Comparison of ENCODE assay signal across 7 mouse cellular contexts in genomic region chr15:79830388-79830787, GRCm38 (mm10). TPM values are rescaled to one million over a fixed set of nuclear protein-coding genes. Genes with fewer than 3 reads are reported as not detected.
A peak's percentile ranks its signal among the peaks of the same experiment; 100 is the strongest.
DNase-seq lines count a peak whose midpoint lies in the region; ATAC-seq and TF ChIP-seq lines count a peak whose summit lies in the region.

No protein-coding gene starts in this region.

- no peaks in the 10 kb centered on the region for H3K9me3 ChIP-seq in ES-Bruce4 (replicated peaks; ENCODE audit: control insufficient read depth, insufficient read depth, low read length, poor library complexity, severe bottlenecking)
- H3K9me3 ChIP-seq in embryonic facial prominence, embryonic 11.5 days (replicated peaks; ENCODE audit: control insufficient read depth, low read length) = no peaks in the 10 kb centered on the region

- TF ChIP-seq EP300 in ES-Bruce4 (IDR thresholded peaks at IDR 0.05; ENCODE audit: insufficient read depth, low read depth, low read length) = no peak

- H3K4me2 ChIP-seq in embryonic facial prominence, embryonic 11.5 days (ENCODE audit: low read depth, low read length) = no peak overlapping the region

- intact Hi-C loops in heart, postnatal 14 days (cut with DNase I) = loop anchor here (2.0 to 5.0 kb wide), 3 partner anchors 78 to 252 kb away; no protein-coding TSS in a partner anchor

- no peak overlapping the region for H3K27ac ChIP-seq in ES-Bruce4 (ENCODE audit: insufficient read depth, low read length)
- H3K27ac ChIP-seq in embryonic facial prominence, embryonic 11.5 days (replicated peaks; ENCODE audit: low read depth, low read length) = no peak overlapping the region

- WGBS in embryonic facial prominence, embryonic 11.5 days = 11% methylated on average over 4 of the region's 4 CpGs

- H3K27me3 ChIP-seq in ES-Bruce4 (ENCODE audit: control insufficient read depth, insufficient read depth, low read length, poor library complexity, severe bottlenecking) = no peaks in the 10 kb centered on the region
- H3K27me3 ChIP-seq in embryonic facial prominence, embryonic 11.5 days (ENCODE audit: control insufficient read depth, insufficient read depth, low read length) = no peaks in the 10 kb centered on the region

- no peak overlapping the region for H3K9ac ChIP-seq in ES-Bruce4 (ENCODE audit: low read depth, poor library complexity, severe bottlenecking)
- no peak overlapping the region for H3K9ac ChIP-seq in embryonic facial prominence, embryonic 11.5 days (replicated peaks; ENCODE audit: low read length)

- H3K4me3 ChIP-seq in ES-Bruce4 (ENCODE audit: low read depth, low read length) = no peak overlapping the region
- H3K4me3 ChIP-seq in embryonic facial prominence, embryonic 11.5 days (ENCODE audit: low read depth, low read length) = no peak overlapping the region

- peak; percentile 87 for DNase-seq in adrenal gland, postnatal 14 days
- peak; percentile 87 for DNase-seq in embryonic facial prominence, embryonic 11.5 days (ENCODE audit: low spot score)
- peak; percentile 76 to 88 for DNase-seq in heart, postnatal 14 days
- peak; percentile 84 to 87 for DNase-seq in layer of hippocampus, postnatal 10 days (ENCODE audit: low spot score in 2 of 2)
- DNase-seq in right cerebral cortex, postnatal 25 days = peak; percentile 74

- H3K36me3 ChIP-seq in ES-Bruce4 (ENCODE audit: control insufficient read depth, insufficient read depth, low read length, poor library complexity, severe bottlenecking) = peaks cover 3% of the 10 kb centered on the region; the same call in 1 of the 2 replicates
- peaks cover 6% of the 10 kb centered on the region for H3K36me3 ChIP-seq in embryonic facial prominence, embryonic 11.5 days (replicated peaks; ENCODE audit: control insufficient read depth, insufficient read depth, low read depth, low read length)

- peaks cover 3% of the 10 kb centered on the region for H3K4me1 ChIP-seq in ES-Bruce4 (ENCODE audit: control insufficient read depth, insufficient read depth, low read length)
- H3K4me1 ChIP-seq in embryonic facial prominence, embryonic 11.5 days (ENCODE audit: control insufficient read depth, insufficient read depth, low read length) = peaks cover 11% of the 10 kb centered on the region

- peak; percentile 93 for TF ChIP-seq CTCF in ES-Bruce4 (IDR thresholded peaks at IDR 0.05; ENCODE audit: low read depth, low read length)

- ATAC-seq in embryonic facial prominence, embryonic 11.5 days (replicated peaks; ENCODE audit: insufficient number of reproducible peaks, low FRiP score, low TSS enrichment, low read depth) = no peak
- peak; percentile 56 for ATAC-seq in megakaryocyte progenitor cell, adult 5-6 weeks (replicated peaks; ENCODE audit: poor library complexity)

- no peak for TF ChIP-seq POLR2A in ES-Bruce4 (IDR thresholded peaks at IDR 0.05; ENCODE audit: insufficient read depth, low read length)

RNA-seq across cellular contexts. Expression of gene Npcd, which starts 3.6 kb away (rescaled TPM):
- 1.2 TPM in 1 of 2 replicates, not detected in the other for polyA plus RNA-seq in ES-Bruce4 (2011; ENCODE audit: insufficient read depth, insufficient read length, low read depth, missing spikeins)
- total RNA-seq in adrenal gland, postnatal 14 days (2021) = 0.71 and 0.96 TPM in 2 replicates
- 0.56 TPM in 1 of 2 replicates, not detected in the other for polyA plus RNA-seq in embryonic facial prominence, embryonic 11.5 days (2014; fragmentation: Nextera tagmentation; extraction: Ambion mirVana)
- under 1 TPM in 1 of 2 experiments, not detected in 1; 0.31 TPM for total RNA-seq in heart, postnatal 14 days (2021)
- 10 to 100 TPM; 12.5 to 13.3 TPM for total RNA-seq in layer of hippocampus, postnatal 10 days (2021)
- total RNA-seq in megakaryocyte progenitor cell, adult 5-6 weeks (2015) = 0.51 TPM in 1 of 2 replicates, not detected in the other
- total RNA-seq in megakaryocyte progenitor cell, adult 5-6 weeks (2017) = 0.34 TPM in 1 of 2 replicates, not detected in the other

RNA-seq across cellular contexts. Expression of gene Cbx6, which starts 4.1 kb away (rescaled TPM):
- 25.7 and 28.7 TPM in 2 replicates for polyA plus RNA-seq in ES-Bruce4 (2011; ENCODE audit: insufficient read depth, insufficient read length, low read depth, missing spikeins)
- 60.1 and 64.8 TPM in 2 replicates for total RNA-seq in adrenal gland, postnatal 14 days (2021)
- polyA plus RNA-seq in embryonic facial prominence, embryonic 11.5 days (2014; fragmentation: Nextera tagmentation; extraction: Ambion mirVana) = 8.3 and 12.1 TPM in 2 replicates
- 10 to 100 TPM; 35.4 to 36.8 TPM for total RNA-seq in heart, postnatal 14 days (2021)
- total RNA-seq in layer of hippocampus, postnatal 10 days (2021) = 100 to 1,000 TPM; 252 to 277 TPM
- 5.9 and 6.1 TPM in 2 replicates for total RNA-seq in megakaryocyte progenitor cell, adult 5-6 weeks (2015)
- 7.5 and 11.5 TPM in 2 replicates for total RNA-seq in megakaryocyte progenitor cell, adult 5-6 weeks (2017)

RNA-seq across cellular contexts. Expression of gene Nptxr, which starts 25.8 kb away (rescaled TPM):
- 8.0 and 9.7 TPM in 2 replicates for polyA plus RNA-seq in ES-Bruce4 (2011; ENCODE audit: insufficient read depth, insufficient read length, low read depth, missing spikeins)
- 7.0 and 8.4 TPM in 2 replicates for total RNA-seq in adrenal gland, postnatal 14 days (2021)
- 0.77 and 1.1 TPM in 2 replicates for polyA plus RNA-seq in embryonic facial prominence, embryonic 11.5 days (2014; fragmentation: Nextera tagmentation; extraction: Ambion mirVana)
- 1 to 10 TPM; 2.1 to 2.6 TPM for total RNA-seq in heart, postnatal 14 days (2021)
- 100 to 1,000 TPM; 648 to 749 TPM for total RNA-seq in layer of hippocampus, postnatal 10 days (2021)
- total RNA-seq in megakaryocyte progenitor cell, adult 5-6 weeks (2015) = 0.15 and 0.20 TPM in 2 replicates
- 0.14 and 0.17 TPM in 2 replicates for total RNA-seq in megakaryocyte progenitor cell, adult 5-6 weeks (2017)

RNA-seq across cellular contexts. Expression of gene Dnal4, which starts 52.7 kb away (rescaled TPM):
- 15.7 and 19.9 TPM in 2 replicates for polyA plus RNA-seq in ES-Bruce4 (2011; ENCODE audit: insufficient read depth, insufficient read length, low read depth, missing spikeins)
- total RNA-seq in adrenal gland, postnatal 14 days (2021) = 16.6 and 20.1 TPM in 2 replicates
- polyA plus RNA-seq in embryonic facial prominence, embryonic 11.5 days (2014; fragmentation: Nextera tagmentation; extraction: Ambion mirVana) = 61.6 and 64.2 TPM in 2 replicates
- total RNA-seq in heart, postnatal 14 days (2021) = 10 to 100 TPM; 21.6 to 22.2 TPM
- 10 to 100 TPM; 31.9 to 33.4 TPM for total RNA-seq in layer of hippocampus, postnatal 10 days (2021)
- 15.9 and 16.2 TPM in 2 replicates for total RNA-seq in megakaryocyte progenitor cell, adult 5-6 weeks (2015)
- 12.2 and 12.5 TPM in 2 replicates for total RNA-seq in megakaryocyte progenitor cell, adult 5-6 weeks (2017)

Comparison
In these comparisons a context has a peak if more than half of its experiments do, and no peak if none do; other contexts are left out.
1. RNA of gene Nptxr, which starts 25.8 kb away (total RNA-seq): 648 to 749 TPM in layer of hippocampus, postnatal 10 days; 7.0 to 8.4 TPM in adrenal gland, postnatal 14 days, 2.1 to 2.6 TPM in heart, postnatal 14 days and 0.14 to 0.20 TPM in megakaryocyte progenitor cell, adult 5-6 weeks; every median in the first group is over 10 times any median in the second.
2. Peak in every context shown above with its lines, with median percentiles within 50 percentile points of each other: DNase-seq.